Mouse (Mus musculus): Measurements from ENCODE around the gene Pced1b. TPM values are rescaled to one million over a fixed set of nuclear protein-coding genes. Genes with fewer than 3 reads are reported as not detected.

Gene Pced1b
- polyA plus RNA-seq, 1 experiment from 2014 or later: 2.6 TPM

- ATAC-seq: no peak
- Histone ChIP-seq H3K4me1 (no peaks in the 10 kb centered on the region), H3K9me3 (replicated peaks) (no peaks in the 10 kb centered on the region), H3K27me3 (no peaks in the 10 kb centered on the region), H3K4me2 (no peak overlapping the region), H3K9ac (no peak overlapping the region), H3K4me3 (no peak overlapping the region), H3K27ac (no peak overlapping the region), H3K36me3 (ENCODE audit: poor library complexity, severe bottlenecking) (no peaks in the 10 kb centered on the region)
- WGBS: 71% methylated on average over 18 of the region's 18 CpGs
Observed at GRCm38 (mm10) chr15:97327500-97328081, 80.7 kb downstream of the Pced1b start.

DNA sequence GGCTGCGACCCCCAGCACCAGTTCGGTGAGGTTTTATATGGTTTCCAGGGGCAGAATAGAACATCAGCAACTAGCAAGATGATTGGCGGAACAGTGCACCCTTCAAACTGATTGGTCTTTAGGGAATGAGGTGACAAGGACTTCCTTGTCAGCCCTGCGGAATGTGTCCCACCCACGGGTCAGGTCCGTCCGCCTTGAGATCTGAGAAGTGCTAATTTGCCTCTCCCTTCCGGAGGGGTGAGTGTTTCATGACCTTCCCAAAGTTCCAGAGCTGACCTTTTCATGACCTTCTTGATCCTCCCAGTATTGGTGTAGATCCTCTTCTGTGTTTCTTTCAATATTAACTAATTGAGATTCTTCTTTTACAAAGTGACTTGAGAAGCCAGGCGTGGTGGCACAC, 85.7 kb downstream of the Pced1b start:
- Histone ChIP-seq H3K9me3 (replicated peaks) (no peaks in the 10 kb centered on the region), H3K27ac (no peak overlapping the region), H3K9ac (no peak overlapping the region), H3K27me3 (no peaks in the 10 kb centered on the region), H3K4me1 (0 out of 2 replicates have a peak, but pooled peaks cover under 1% of the 10 kb centered on the region), H3K4me3 (no peak overlapping the region), H3K36me3 (ENCODE audit: poor library complexity, severe bottlenecking) (no peaks in the 10 kb centered on the region), H3K4me2 (no peak overlapping the region)
- no peak for ATAC-seq
- 79% methylated on average over 9 of the region's 9 CpGs for WGBS

GRCm38 (mm10) chr15:97337636-97338352, 90.9 kb downstream of the Pced1b start:
- H3K4me2 ChIP-seq: peak overlapping the region; percentile 53
- WGBS: 30% methylated on average over 14 of the region's 14 CpGs
- no peak overlapping the region for H3K9ac ChIP-seq
- H3K9me3 ChIP-seq (replicated peaks): peaks cover 9% of the 10 kb centered on the region
- peak overlapping the region; percentile 17 for H3K4me3 ChIP-seq
- no peak overlapping the region for H3K27ac ChIP-seq
- peaks cover 9% of the 10 kb centered on the region; the same call in 1 of the 2 replicates for H3K4me1 ChIP-seq
- no peaks in the 10 kb centered on the region for H3K36me3 ChIP-seq (ENCODE audit: poor library complexity, severe bottlenecking)
- ATAC-seq: peak; percentile 43; the same call in 1 of the 2 replicates
- H3K27me3 ChIP-seq: no peaks in the 10 kb centered on the region

GRCm38 (mm10) chr15:97338377-97339060, 91.6 kb downstream of the Pced1b start:
- no peak overlapping the region for H3K9ac ChIP-seq
- no peaks in the 10 kb centered on the region for H3K36me3 ChIP-seq (ENCODE audit: poor library complexity, severe bottlenecking)
- no peak for ATAC-seq
- peak overlapping the region; percentile 53 for H3K4me2 ChIP-seq
- WGBS: 6% methylated on average over 17 of the region's 17 CpGs
- H3K9me3 ChIP-seq (replicated peaks): peaks cover 9% of the 10 kb centered on the region
- peaks cover 9% of the 10 kb centered on the region; the same call in 1 of the 2 replicates for H3K4me1 ChIP-seq
- peak overlapping the region; percentile 17 for H3K4me3 ChIP-seq
- H3K27me3 ChIP-seq: no peaks in the 10 kb centered on the region
- H3K27ac ChIP-seq: no peak overlapping the region

DNA sequence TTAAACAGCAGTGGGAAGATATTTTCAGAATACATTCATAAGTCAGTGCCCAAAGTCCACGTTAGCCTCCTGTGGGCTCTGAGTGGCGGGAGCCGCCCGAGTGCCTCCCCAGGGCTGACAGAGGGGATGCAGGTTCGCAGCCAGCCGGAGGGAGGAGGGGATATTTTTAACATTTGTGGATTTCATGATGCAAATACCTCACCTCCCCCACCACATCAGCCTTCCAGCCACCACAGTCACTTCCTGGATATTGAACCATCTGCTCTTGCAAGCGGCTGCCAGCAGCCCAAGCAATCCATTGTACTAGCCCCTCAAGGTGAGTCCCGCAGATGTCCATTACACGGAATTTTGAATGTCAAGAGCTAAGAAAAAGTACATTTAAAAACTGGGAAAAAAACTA, 95.4 kb downstream of the Pced1b start:
- no peak overlapping the region for H3K4me2 ChIP-seq
- WGBS: 99% methylated on average over 9 of the region's 9 CpGs
- ATAC-seq: no peak

DNA sequence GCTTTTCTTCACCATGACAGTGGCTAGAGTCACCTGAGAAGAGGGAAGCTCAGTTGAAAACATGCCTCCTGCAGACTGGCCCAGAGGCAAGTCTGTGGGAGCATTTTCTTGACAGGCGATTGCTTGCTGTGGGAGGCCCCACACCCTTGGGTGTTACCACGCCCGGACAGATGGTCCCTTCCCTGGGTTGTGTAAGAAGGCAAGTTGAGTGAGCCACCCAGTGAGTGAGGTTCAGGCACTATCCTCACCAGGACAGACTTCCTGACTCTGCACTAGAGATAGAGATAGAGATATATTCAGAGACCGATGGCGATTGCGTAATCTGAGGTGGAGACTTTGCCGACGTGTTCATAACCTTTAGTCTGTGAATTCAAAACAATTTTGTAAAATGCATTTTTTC, 96.0 kb downstream of the Pced1b start:
- H3K9ac ChIP-seq: no peak overlapping the region

More for the DNA sequence above, 95.4 kb downstream of the Pced1b start:
- H3K4me3 ChIP-seq: no peak overlapping the region
- no peaks in the 10 kb centered on the region for H3K27me3 ChIP-seq
- peaks cover 9% of the 10 kb centered on the region for H3K9me3 ChIP-seq (replicated peaks)
- peaks cover 9% of the 10 kb centered on the region; the same call in 1 of the 2 replicates for H3K4me1 ChIP-seq
- no peaks in the 10 kb centered on the region for H3K36me3 ChIP-seq (ENCODE audit: poor library complexity, severe bottlenecking)
- H3K27ac ChIP-seq: no peak overlapping the region
- no peak overlapping the region for H3K9ac ChIP-seq

DNA sequence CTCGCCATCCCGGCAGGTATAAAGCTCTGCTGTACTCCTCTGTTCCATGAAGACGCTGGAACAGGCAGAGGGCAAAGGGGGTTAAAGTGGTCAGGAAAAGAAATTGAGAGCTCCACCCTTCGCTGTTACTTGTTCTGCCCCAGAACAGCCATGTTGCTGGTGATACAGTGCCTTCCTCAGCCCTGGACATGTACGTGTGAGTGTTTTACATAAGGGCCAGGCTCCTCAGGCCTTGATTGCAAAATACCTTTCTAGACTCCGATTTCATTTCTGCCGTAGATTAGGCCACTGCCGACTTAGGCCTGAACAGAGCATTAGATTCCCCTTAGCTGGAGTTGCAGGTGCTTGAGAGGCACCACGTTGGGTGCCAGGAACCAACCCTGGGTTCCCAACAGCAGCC, 97.0 kb downstream of the Pced1b start:
- 88% methylated on average over 9 of the region's 9 CpGs for WGBS
- no peaks in the 10 kb centered on the region for H3K27me3 ChIP-seq
- H3K4me2 ChIP-seq: no peak overlapping the region
- ATAC-seq: no peak
- H3K27ac ChIP-seq: no peak overlapping the region
- no peak overlapping the region for H3K4me3 ChIP-seq
- H3K9me3 ChIP-seq (replicated peaks): peaks cover 9% of the 10 kb centered on the region
- no peaks in the 10 kb centered on the region for H3K36me3 ChIP-seq (ENCODE audit: poor library complexity, severe bottlenecking)
- H3K9ac ChIP-seq: no peak overlapping the region
- no peaks in the 10 kb centered on the region for H3K4me1 ChIP-seq

More for the DNA sequence above, 96.0 kb downstream of the Pced1b start:
- Histone ChIP-seq H3K4me3 (no peak overlapping the region), H3K4me2 (no peak overlapping the region), H3K9me3 (replicated peaks) (peaks cover 9% of the 10 kb centered on the region), H3K4me1 (peaks cover 6% of the 10 kb centered on the region; the same call in 1 of the 2 replicates), H3K27me3 (no peaks in the 10 kb centered on the region), H3K36me3 (ENCODE audit: poor library complexity, severe bottlenecking) (no peaks in the 10 kb centered on the region), H3K27ac (no peak overlapping the region)
- ATAC-seq: no peak
- WGBS: 96% methylated on average over 8 of the region's 8 CpGs

- H3K27me3 ChIP-seq: no peaks in the 10 kb centered on the region
- WGBS: 94% methylated on average over 9 of the region's 9 CpGs
- no peaks in the 10 kb centered on the region for H3K4me1 ChIP-seq
- H3K27ac ChIP-seq: no peak overlapping the region
- H3K36me3 ChIP-seq (ENCODE audit: poor library complexity, severe bottlenecking): no peaks in the 10 kb centered on the region
- peaks cover 3% of the 10 kb centered on the region; the same call in 1 of the 2 replicates for H3K9me3 ChIP-seq (replicated peaks)
- no peak overlapping the region for H3K9ac ChIP-seq
- H3K4me3 ChIP-seq: no peak overlapping the region
- H3K4me2 ChIP-seq: no peak overlapping the region
- ATAC-seq: no peak
Observed at GRCm38 (mm10) chr15:97345110-97345509, 98.2 kb downstream of the Pced1b start.

DNA sequence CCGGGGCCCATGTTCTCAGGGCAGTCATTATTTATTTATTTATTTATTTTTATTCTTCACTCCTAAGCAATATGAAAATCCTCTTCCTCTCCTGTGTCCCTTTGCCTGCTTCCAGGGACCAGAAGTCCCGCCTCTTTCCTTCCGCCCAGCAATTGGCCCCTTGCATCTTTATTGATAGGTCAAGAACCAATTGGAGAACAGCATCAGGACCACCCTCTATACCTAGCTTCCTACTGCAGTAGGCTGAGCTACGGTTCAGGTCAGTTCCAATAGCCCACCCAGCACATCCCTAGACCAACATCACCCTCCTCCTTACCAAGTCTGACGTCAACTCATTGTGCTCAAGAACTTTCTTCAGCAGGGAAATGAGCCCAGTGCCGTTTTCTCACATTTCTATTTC, 99.0 kb downstream of the Pced1b start:
- Histone ChIP-seq H3K4me2 (no peak overlapping the region), H3K4me1 (no peaks in the 10 kb centered on the region), H3K4me3 (no peak overlapping the region), H3K27me3 (no peaks in the 10 kb centered on the region), H3K27ac (no peak overlapping the region), H3K9me3 (replicated peaks) (peaks cover 3% of the 10 kb centered on the region; the same call in 1 of the 2 replicates), H3K9ac (no peak overlapping the region), H3K36me3 (ENCODE audit: poor library complexity, severe bottlenecking) (no peaks in the 10 kb centered on the region)
- 81% methylated on average over 6 of the region's 6 CpGs for WGBS
- ATAC-seq: no peak

GRCm38 (mm10) chr15:97346413-97346812, 99.5 kb downstream of the Pced1b start:
- Histone ChIP-seq H3K9me3 (replicated peaks) (peaks cover 3% of the 10 kb centered on the region; the same call in 1 of the 2 replicates), H3K4me3 (no peak overlapping the region), H3K36me3 (ENCODE audit: poor library complexity, severe bottlenecking) (no peaks in the 10 kb centered on the region), H3K27me3 (no peaks in the 10 kb centered on the region), H3K4me1 (no peaks in the 10 kb centered on the region), H3K4me2 (no peak overlapping the region), H3K9ac (no peak overlapping the region), H3K27ac (no peak overlapping the region)
- no peak for ATAC-seq
- WGBS: 91% methylated on average over 5 of the region's 5 CpGs

GRCm38 (mm10) chr15:97346897-97347296, 100.0 kb downstream of the Pced1b start:
- H3K27me3 ChIP-seq: no peaks in the 10 kb centered on the region
- no peaks in the 10 kb centered on the region for H3K36me3 ChIP-seq (ENCODE audit: poor library complexity, severe bottlenecking)
- H3K4me1 ChIP-seq: no peaks in the 10 kb centered on the region
- no peak overlapping the region for H3K4me2 ChIP-seq
- no peak overlapping the region for H3K27ac ChIP-seq
- ATAC-seq: no peak
- no peak overlapping the region for H3K4me3 ChIP-seq
- WGBS: 96% methylated on average over 4 of the region's 4 CpGs
- H3K9ac ChIP-seq: no peak overlapping the region
- peaks cover 3% of the 10 kb centered on the region; the same call in 1 of the 2 replicates for H3K9me3 ChIP-seq (replicated peaks)

Measured in forebrain, embryonic 13.5 days (tissue).